Mouse (Mus musculus) spleen, adult 2 months (tissue): ENCODE data around the gene Tyw1.

Experiments
- CTCF ChIP-seq: fragments of 200-500 bp; IDR thresholded peaks from 2 replicates; pipeline ENCODE4 v1.5.1; 2011; ENCODE audit warnings: mild to moderate bottlenecking, inconsistent platforms; ENCODE audit not compliant: insufficient read depth, insufficient read length, insufficient replicate concordance; ENCODE audit errors: extremely low read depth
- POLR2A ChIP-seq: fragments of 200-500 bp; IDR thresholded peaks from 2 replicates; pipeline ENCODE4 v1.6.1; 2011; ENCODE audit warnings: low read depth, low read length, inconsistent platforms

DNA sequence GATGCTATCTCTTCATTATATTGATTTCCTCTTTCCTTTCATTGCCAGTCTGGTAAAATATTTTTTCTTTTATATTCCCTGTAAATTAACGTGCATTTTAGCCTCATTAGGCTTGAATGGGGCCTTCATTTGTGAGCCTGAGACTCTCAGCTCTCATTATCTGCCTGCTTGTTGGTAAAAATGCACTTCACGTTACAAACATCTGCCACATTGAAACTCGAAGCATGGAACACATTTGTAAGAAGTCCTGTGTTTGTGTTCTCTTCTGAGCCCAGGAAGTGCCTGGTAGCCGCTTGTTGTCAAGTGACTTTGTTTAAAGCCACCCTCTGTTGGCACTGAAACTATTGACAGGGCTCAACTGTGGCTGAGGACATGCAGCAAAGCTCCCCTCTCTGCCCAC, 75.8 kb downstream of the Tyw1 start:
- TF ChIP-seq CTCF (no peak), POLR2A (no peak)
